Mouse (Mus musculus) B cell, adult 67 days (primary cell): ENCODE results near the gene Foxc2. TPM values are rescaled to one million over a fixed set of nuclear protein-coding genes. Genes with fewer than 3 reads are reported as not detected.

Experiments used
- total RNA-seq, 2 experiments: library from RNA; stranded (reverse); gene quantifications; 4 replicates each; pipeline ENCODE4 v1.2.4; 2023

Foxc2 gene
- under 1 TPM in 1 of 2 experiments, not detected in 1; 0.20 TPM for total RNA-seq

GRCm38 (mm10) chr8:121115948-121116347, at the start of gene Foxc2:
Foxc2 (plus strand) TSS chr8:121116171.

GRCm38 (mm10) chr8:121084210-121084951, 31.6 kb upstream of the Foxc2 start, which contains the start of gene Foxf1:
Foxf1 (plus strand) TSS chr8:121084386.

GRCm38 (mm10) chr8:121107668-121108656, 8.0 kb upstream of the Foxc2 start, which contains the start of gene Mthfsd:
Mthfsd (minus strand) TSS chr8:121108392.

GRCm38 (mm10) chr8:121127756-121128375, 11.9 kb downstream of the Foxc2 start, which contains the start of gene Foxl1:
Foxl1 (plus strand) TSS chr8:121127940.

Other genes starting within 250 kb of the Foxc2 start
- not detected for gene Foxf1, start 31.8 kb upstream of the Foxc2 start, total RNA-seq
- 10 to 100 TPM; 23.0 to 35.6 TPM for gene Mthfsd, start 7.8 kb upstream of the Foxc2 start, total RNA-seq
- gene Foxl1, start 11.8 kb downstream of the Foxc2 start, total RNA-seq, result not detected